Mouse (Mus musculus): Measurements from ENCODE around the gene Homer2. TPM values are rescaled to one million over a fixed set of nuclear protein-coding genes. Genes with fewer than 3 reads are reported as not detected.
A peak's percentile ranks its signal among the peaks of the same experiment; 100 is the strongest.

Homer2 gene
- polyA plus RNA-seq, 1 experiment from 2014 or later, result 34.8 TPM

DNA sequence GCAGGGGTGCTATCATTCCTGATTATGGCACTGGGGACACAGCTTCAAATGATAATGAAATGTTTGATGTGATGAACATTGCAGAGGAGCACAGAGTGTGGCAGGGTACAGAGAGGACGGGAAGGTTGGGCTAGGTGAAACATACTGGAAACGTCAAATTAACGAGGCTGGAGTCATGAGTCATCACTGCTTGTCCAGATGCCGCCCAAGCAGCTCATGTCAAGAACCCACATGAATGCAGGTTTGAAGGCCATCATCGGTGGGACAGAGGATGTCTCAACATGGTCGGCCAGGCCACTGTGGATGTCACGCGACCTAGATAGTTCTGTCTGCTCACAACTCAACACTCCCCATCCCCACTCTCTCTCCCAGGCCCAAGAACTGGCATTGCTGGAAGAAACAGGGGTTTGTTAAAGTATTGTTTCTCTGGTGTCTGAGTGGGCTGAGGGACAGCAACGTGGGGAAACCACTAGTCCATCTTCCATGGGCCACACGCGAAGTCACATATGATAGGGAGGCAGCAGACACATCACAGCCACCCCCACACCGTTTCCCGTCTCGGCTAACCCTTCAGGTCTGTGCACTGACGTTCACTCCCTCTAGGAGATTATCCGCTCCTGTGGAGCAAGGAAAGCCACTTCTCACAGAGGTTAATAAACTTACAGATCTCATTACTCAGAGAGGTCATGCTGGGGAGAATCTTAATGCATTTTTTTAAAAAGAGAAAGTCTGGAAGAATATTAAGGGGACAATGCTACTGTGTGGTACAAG lies 11.4 kb downstream of the Homer2 start:
- WGBS, result 83% methylated on average over 16 of the region's 16 CpGs
- Histone ChIP-seq H3K27me3 (no peaks in the 10 kb centered on the region), H3K4me2 (replicated peaks) (no peak overlapping the region), H3K27ac (no peak overlapping the region), H3K4me1 (peaks cover 7% of the 10 kb centered on the region; the same call in 1 of the 2 replicates), H3K9me3 (replicated peaks) (no peaks in the 10 kb centered on the region), H3K9ac (no peak overlapping the region), H3K4me3 (no peak overlapping the region), H3K36me3 (no peaks in the 10 kb centered on the region)
- no peak for ATAC-seq (ENCODE audit: low FRiP score)

DNA sequence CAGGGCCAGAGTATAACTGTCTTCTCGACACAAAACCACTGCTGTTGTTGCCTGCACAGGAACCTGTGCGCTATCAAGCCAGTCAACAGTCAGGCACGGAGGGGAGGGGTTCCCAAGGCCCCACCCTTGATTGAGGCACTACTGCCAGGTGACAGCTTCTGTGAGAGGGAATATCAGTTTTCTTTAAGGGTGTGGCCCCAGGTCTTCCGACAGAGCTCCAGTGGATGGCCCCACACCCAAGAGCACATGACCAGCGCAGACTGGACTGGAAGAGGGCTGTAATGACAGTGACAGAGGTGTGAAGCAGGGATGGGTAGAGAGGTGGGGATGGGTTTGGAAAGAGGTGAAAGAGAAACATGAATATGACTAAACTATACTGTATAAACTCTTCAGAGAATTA lies 16.3 kb downstream of the Homer2 start:
- Histone ChIP-seq H3K4me1 (peaks cover 16% of the 10 kb centered on the region), H3K9ac (no peak overlapping the region), H3K9me3 (replicated peaks) (no peaks in the 10 kb centered on the region), H3K27ac (no peak overlapping the region), H3K36me3 (no peaks in the 10 kb centered on the region), H3K4me2 (replicated peaks) (no peak overlapping the region), H3K27me3 (no peaks in the 10 kb centered on the region), H3K4me3 (no peak overlapping the region)
- no peak for ATAC-seq (ENCODE audit: low FRiP score)
- WGBS, result 90% methylated on average over 5 of the region's 5 CpGs

DNA sequence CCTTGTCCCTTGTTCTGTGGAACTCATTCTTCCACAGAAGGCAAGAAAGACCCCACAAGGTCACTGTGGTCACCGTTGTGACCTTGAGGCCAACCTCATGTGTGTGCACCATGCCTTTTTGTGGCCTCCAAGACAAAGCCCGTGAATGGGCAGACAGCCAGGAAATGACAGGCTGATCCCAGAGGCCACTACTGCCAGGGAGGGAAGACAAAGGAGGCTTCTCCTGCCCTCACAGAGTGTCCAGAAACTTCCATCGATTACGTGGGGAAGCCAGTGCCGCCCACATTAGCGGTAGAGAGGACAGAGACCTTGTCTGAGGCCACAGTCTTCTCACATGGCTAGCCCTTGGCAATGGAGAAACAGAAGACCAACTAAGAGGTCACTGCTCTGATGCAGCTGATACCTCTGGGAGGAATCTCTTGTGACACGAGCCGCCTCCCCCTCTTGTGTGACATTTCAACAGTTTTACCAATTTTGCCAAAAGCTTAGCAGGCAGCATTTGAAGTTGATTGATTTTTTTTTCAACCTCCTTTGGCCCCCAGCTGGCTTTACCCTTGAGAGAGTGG lies 18.1 kb downstream of the Homer2 start:
- Histone ChIP-seq H3K4me3 (no peak overlapping the region), H3K9ac (no peak overlapping the region), H3K4me1 (peaks cover 16% of the 10 kb centered on the region), H3K27ac (peak overlapping the region; percentile 35; the same call in 1 of the 2 replicates), H3K9me3 (replicated peaks) (no peaks in the 10 kb centered on the region), H3K36me3 (no peaks in the 10 kb centered on the region), H3K4me2 (replicated peaks) (no peak overlapping the region), H3K27me3 (no peaks in the 10 kb centered on the region)
- ATAC-seq (ENCODE audit: low FRiP score), result no peak
- 48% methylated on average over 8 of the region's 8 CpGs for WGBS

DNA sequence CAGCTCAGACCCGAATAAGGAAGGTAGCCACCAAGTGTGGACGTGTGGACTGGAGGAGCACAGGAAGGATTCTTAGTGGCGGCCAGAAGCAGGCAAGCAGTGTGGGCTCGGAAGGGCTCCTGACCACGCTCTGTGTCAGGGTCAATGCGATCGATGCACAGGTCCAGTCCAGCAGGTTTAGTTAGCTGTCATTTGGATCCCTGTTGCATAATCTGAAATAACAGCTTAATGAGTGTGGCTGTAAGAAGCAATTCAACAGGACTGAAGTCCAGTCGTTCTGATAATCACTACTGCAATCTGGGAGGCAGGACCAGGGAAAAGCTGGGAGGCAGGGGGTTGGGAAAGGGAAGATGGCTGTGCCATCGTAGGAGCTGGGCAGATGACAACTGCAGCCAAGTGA lies 18.9 kb downstream of the Homer2 start:
- no peak for ATAC-seq (ENCODE audit: low FRiP score)
- no peak overlapping the region for H3K4me3 ChIP-seq
- no peaks in the 10 kb centered on the region for H3K36me3 ChIP-seq
- no peak overlapping the region for H3K9ac ChIP-seq
- no peak overlapping the region for H3K27ac ChIP-seq
- H3K9me3 ChIP-seq (replicated peaks), result no peaks in the 10 kb centered on the region
- WGBS, result 82% methylated on average over 9 of the region's 9 CpGs
- no peak overlapping the region for H3K4me2 ChIP-seq (replicated peaks)
- peaks cover 16% of the 10 kb centered on the region for H3K4me1 ChIP-seq
- H3K27me3 ChIP-seq, result no peaks in the 10 kb centered on the region

DNA sequence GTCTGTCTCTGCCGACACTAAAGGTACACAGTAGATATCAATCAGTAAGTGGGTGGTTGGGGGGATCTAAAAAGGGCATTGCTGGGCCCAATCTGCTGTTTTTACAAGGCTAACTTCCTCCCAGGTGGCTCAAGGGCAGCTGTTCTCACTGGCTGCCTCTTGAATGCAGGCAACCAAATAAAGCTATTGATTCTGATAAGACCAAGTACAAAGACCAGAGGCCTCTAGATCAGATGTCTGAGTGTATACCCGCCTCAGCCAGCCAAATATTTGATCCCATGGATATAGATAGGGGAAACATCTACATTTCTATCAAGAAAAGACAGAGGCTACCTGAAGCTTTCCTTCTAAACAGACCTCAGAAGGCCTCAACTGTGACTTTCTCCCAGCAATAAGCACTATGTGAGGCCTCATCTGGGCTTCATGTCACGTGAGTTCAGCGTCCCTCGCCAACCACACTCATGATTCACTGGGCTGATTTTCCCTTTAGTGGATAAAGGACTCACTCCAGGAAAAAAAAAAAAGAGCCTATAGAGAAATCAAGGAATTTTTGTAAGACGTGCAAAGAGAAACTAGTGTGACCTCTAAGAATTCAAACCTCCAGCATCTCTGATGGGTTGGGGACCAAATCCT lies 19.5 kb downstream of the Homer2 start:
- H3K9me3 ChIP-seq (replicated peaks), result no peaks in the 10 kb centered on the region
- no peak overlapping the region for H3K4me3 ChIP-seq
- 84% methylated on average over 6 of the region's 6 CpGs for WGBS
- no peaks in the 10 kb centered on the region for H3K27me3 ChIP-seq
- H3K9ac ChIP-seq, result no peak overlapping the region
- no peaks in the 10 kb centered on the region for H3K36me3 ChIP-seq
- ATAC-seq (ENCODE audit: low FRiP score), result no peak
- H3K4me2 ChIP-seq (replicated peaks), result no peak overlapping the region
- H3K4me1 ChIP-seq, result peaks cover 14% of the 10 kb centered on the region
- H3K27ac ChIP-seq, result no peak overlapping the region

DNA sequence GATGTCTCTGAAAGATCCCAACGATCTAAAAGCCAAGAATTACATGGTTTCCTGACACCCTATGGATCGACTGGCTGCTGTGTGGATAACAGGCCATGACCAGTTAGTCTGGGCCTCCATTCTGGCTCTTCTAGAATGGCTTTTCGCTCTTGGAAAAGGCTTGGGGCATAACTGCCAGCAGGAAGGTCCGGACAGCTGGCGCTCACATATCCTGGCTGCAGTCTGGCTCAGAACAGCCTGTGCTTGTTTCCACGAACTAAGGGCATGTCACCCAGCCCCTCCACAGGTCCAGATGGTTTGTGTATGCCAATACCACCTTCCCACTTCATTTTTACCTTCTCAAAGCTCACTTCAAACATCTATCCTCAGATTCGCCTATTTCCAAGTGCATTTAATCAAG lies 22.0 kb downstream of the Homer2 start:
- 85% methylated on average over 7 of the region's 7 CpGs for WGBS
- H3K36me3 ChIP-seq, result no peaks in the 10 kb centered on the region
- no peak overlapping the region for H3K27ac ChIP-seq
- H3K4me3 ChIP-seq, result no peak overlapping the region
- H3K4me2 ChIP-seq (replicated peaks), result no peak overlapping the region
- H3K9ac ChIP-seq, result no peak overlapping the region
- H3K9me3 ChIP-seq (replicated peaks), result no peaks in the 10 kb centered on the region
- H3K4me1 ChIP-seq, result peaks cover 9% of the 10 kb centered on the region
- no peak for ATAC-seq (ENCODE audit: low FRiP score)
- H3K27me3 ChIP-seq, result no peaks in the 10 kb centered on the region

DNA sequence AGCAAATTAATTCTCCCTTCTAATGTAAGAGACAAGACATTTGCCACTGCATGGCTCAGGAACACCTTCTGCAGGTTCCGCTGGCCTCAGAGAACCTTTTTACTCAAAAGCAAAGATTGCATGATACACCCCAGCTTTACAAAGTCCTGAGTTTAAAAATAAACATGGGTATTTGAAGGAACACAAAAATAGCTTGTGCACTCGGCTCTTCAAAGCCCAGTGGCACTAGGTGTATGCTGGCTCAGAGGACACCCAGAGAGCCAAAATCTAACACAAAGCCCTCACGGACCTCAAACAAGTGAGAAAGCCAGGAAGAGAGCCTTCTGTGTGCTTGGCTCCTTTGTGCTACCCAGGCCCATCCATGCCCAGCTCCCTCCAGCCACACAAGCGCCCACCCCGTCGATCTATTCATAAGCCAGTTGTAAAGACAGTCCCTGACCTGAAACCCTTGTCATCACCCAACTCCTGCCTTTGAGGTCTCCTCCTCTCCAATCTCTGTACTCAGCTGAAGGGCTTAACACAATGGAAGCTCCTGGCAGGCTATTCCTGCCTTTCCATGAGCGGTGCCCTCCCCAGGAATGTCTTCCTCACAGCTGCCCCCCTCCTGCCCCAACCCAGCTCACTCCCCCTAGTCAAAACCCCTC lies 23.4 kb downstream of the Homer2 start:
- no peak overlapping the region for H3K9ac ChIP-seq
- 0 out of 2 replicates have a peak, but pooled peaks cover 2% of the 10 kb centered on the region for H3K27me3 ChIP-seq
- no peak overlapping the region for H3K4me2 ChIP-seq (replicated peaks)
- no peaks in the 10 kb centered on the region for H3K4me1 ChIP-seq
- H3K9me3 ChIP-seq (replicated peaks), result no peaks in the 10 kb centered on the region
- ATAC-seq (ENCODE audit: low FRiP score), result no peak
- WGBS, result 75% methylated on average over 7 of the region's 7 CpGs
- no peaks in the 10 kb centered on the region for H3K36me3 ChIP-seq
- no peak overlapping the region for H3K4me3 ChIP-seq
- no peak overlapping the region for H3K27ac ChIP-seq

DNA sequence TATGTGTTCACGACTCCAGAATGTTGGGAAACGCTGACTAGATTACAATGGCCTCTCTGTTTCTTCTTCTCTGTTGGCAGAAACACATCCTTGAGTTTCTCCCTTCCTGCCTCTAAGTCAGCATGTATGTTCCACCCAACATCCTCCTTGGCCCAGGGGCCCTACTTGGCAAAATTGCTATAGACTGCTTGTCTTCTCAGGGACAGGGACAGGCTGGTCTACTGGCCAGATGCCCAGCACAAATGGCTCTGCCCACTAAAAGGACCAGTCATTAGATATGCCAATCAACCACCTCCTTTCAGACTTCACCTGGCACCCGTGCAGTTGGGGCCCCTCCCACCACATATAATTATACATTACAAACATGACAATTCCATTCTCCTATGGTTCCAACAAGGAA lies 25.9 kb downstream of the Homer2 start:
- Histone ChIP-seq H3K27ac (no peak overlapping the region), H3K4me2 (replicated peaks) (no peak overlapping the region), H3K9me3 (replicated peaks) (no peaks in the 10 kb centered on the region), H3K4me3 (no peak overlapping the region), H3K36me3 (no peaks in the 10 kb centered on the region), H3K4me1 (no peaks in the 10 kb centered on the region), H3K9ac (no peak overlapping the region), H3K27me3 (0 out of 2 replicates have a peak, but pooled peaks cover 2% of the 10 kb centered on the region)
- WGBS, result 76% methylated on average over 3 of the region's 3 CpGs
- no peak for ATAC-seq (ENCODE audit: low FRiP score)

DNA sequence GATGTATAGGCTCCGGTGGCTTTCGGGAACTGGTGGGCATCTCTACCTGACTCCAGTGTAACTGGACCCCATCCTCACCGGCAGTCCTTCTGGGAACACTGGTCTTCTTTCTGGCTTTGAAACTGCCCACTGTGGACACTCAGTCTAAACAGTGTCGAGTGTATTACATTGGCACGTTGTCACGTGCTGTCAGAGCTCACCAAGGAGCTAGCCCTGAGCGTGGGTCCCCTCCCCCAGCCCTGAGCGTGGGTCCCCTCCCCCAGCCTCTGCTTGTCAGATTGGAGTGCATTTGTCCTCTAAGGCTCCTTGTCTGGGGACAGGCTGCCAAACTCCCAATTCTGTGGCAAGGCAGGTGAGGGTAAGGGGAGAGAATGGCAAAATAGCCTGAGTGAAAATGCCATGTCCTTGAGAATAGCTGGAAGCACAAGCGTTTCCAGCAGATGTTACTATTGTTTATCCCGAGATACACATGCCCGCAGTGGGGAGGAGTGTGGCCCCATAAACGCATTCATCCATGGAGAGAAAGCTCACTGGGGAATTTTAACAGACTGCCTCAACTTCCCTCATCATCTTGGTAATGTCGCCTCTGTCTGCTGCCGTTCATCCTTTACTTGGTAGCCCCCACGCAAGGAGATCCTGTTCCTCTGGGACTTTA lies 33.8 kb downstream of the Homer2 start:
- Histone ChIP-seq H3K27me3 (no peaks in the 10 kb centered on the region), H3K27ac (peak overlapping the region; percentile 62), H3K9me3 (replicated peaks) (no peaks in the 10 kb centered on the region), H3K4me3 (no peak overlapping the region), H3K36me3 (no peaks in the 10 kb centered on the region), H3K9ac (no peak overlapping the region), H3K4me1 (peaks cover 13% of the 10 kb centered on the region), H3K4me2 (replicated peaks) (0 out of 2 replicates have a peak overlapping the region, but pooled peaks have one; percentile 6)
- ATAC-seq (ENCODE audit: low FRiP score), result peak; percentile 76
- WGBS, result 51% methylated on average over 15 of the region's 15 CpGs

DNA sequence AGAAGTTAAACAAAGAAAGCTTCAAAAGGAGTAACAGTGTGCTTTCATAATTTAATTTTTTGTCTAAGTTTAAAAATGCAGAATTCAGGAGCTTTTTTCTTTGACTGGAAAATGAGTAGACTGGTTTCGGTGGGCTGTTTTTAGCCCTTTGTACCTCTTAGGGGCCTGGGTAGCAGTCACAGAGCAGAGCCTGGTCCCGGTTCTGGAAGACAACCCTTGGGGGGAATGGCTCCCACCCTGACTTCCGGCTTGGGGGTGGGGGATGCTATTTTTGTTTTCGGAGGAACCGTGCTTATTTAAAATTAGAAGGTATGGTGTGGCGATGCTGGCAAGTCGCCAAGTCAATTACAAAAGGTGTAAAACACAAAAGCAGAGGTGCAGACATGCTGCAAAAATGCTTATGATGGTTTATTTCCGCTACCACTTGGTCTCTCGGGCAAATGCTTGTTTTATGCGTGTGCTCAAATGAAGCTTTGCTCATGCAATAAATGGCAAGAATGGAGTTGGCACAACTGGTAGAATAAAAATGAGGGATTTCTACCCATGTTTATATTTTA lies 34.5 kb downstream of the Homer2 start:
- no peaks in the 10 kb centered on the region for H3K27me3 ChIP-seq
- H3K36me3 ChIP-seq, result no peaks in the 10 kb centered on the region
- no peaks in the 10 kb centered on the region for H3K9me3 ChIP-seq (replicated peaks)
- H3K4me1 ChIP-seq, result peaks cover 13% of the 10 kb centered on the region
- no peak overlapping the region for H3K4me2 ChIP-seq (replicated peaks)
- no peak overlapping the region for H3K9ac ChIP-seq
- 81% methylated on average over 10 of the region's 10 CpGs for WGBS
- H3K27ac ChIP-seq, result no peak overlapping the region
- ATAC-seq (ENCODE audit: low FRiP score), result no peak
- H3K4me3 ChIP-seq, result no peak overlapping the region

DNA sequence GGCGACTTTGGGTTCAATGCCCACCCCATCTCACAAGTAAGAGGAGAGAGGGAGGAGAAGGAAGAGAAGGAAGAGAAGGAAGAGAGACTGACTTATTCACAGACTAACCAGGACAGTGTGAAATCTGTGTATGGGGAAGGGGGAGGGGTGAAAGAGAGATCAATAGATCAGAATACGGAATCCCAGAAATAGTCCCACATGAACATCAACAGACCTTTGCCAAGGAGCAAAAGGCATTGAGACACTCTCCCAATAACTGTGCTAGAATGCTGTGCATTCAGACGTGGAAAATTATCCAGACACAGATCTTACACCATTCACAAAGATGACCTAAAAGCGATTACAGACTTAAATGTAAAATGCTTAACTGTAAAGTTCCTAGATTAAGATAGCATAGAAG lies 40.2 kb downstream of the Homer2 start:
- no peaks in the 10 kb centered on the region for H3K4me1 ChIP-seq
- H3K36me3 ChIP-seq, result no peaks in the 10 kb centered on the region
- no peak for ATAC-seq (ENCODE audit: low FRiP score)
- no peak overlapping the region for H3K4me3 ChIP-seq
- H3K9ac ChIP-seq, result no peak overlapping the region
- no peak overlapping the region for H3K4me2 ChIP-seq (replicated peaks)
- no peak overlapping the region for H3K27ac ChIP-seq
- 84% methylated on average over 4 of the region's 4 CpGs for WGBS
- H3K27me3 ChIP-seq, result no peaks in the 10 kb centered on the region
- no peaks in the 10 kb centered on the region for H3K9me3 ChIP-seq (replicated peaks)

DNA sequence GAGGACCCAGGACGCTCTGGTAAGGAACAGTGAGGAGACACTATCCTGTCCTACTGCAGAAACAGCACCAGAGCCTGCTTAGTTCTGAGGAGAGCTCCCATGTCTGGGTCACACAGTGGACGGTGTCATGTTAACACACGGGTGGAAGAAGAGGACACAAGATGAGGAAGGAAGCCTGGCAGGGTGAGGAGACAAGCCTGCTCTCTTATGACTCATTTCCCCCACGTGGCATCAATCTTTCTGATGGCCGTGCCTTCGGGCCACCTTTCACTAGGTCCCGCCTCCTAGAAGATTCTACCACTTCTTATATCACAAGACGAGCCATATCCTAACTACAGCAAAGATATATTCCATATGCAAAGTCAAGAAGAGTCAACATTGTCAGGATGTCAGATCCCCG lies 40.7 kb downstream of the Homer2 start:
- no peaks in the 10 kb centered on the region for H3K27me3 ChIP-seq
- WGBS, result 86% methylated on average over 9 of the region's 9 CpGs
- ATAC-seq (ENCODE audit: low FRiP score), result no peak
- H3K9ac ChIP-seq, result no peak overlapping the region
- H3K36me3 ChIP-seq, result no peaks in the 10 kb centered on the region
- H3K9me3 ChIP-seq (replicated peaks), result no peaks in the 10 kb centered on the region
- H3K4me2 ChIP-seq (replicated peaks), result no peak overlapping the region
- no peaks in the 10 kb centered on the region for H3K4me1 ChIP-seq
- H3K27ac ChIP-seq, result no peak overlapping the region
- H3K4me3 ChIP-seq, result no peak overlapping the region
